Mouse (Mus musculus) forebrain, embryonic 16.5 days (tissue): ENCODE results near the gene Epdr1. TPM values are rescaled to one million over a fixed set of nuclear protein-coding genes. Genes with fewer than 3 reads are reported as not detected.
A peak's percentile ranks its signal among the peaks of the same experiment; 100 is the strongest.

Experiments
- ATAC-seq: fragments of 200-750 bp; cut with Nextera tagmentation; 2 replicates; pipeline ENCODE4 v1.8.0; 2017; ENCODE audit warnings: mild to moderate bottlenecking, moderate library complexity
- H3K27ac ChIP-seq: fragments of 300-500 bp; sonication (generic); 2 replicates; pipeline ENCODE4 v1.5.1; 2014; ENCODE audit warnings: low read length, control low read depth
- H3K27me3 ChIP-seq: fragments of 300-500 bp; sonication (generic); replicated peaks from 2 replicates; pipeline ENCODE4 v1.6.1; 2014; ENCODE audit warnings: low read length; ENCODE audit not compliant: control insufficient read depth, insufficient read depth
- H3K36me3 ChIP-seq: fragments of 300-500 bp; sonication (generic); 2 replicates; pipeline ENCODE4 v1.6.1; 2014; ENCODE audit not compliant: control insufficient read depth, insufficient read depth
- H3K4me1 ChIP-seq: fragments of 300-500 bp; sonication (generic); replicated peaks from 2 replicates; pipeline ENCODE4 v1.6.1; 2014; ENCODE audit warnings: low read length; ENCODE audit not compliant: control insufficient read depth, insufficient read depth
- H3K4me2 ChIP-seq: fragments of 300-500 bp; sonication (generic); 2 replicates; pipeline ENCODE4 v1.6.1; 2014; ENCODE audit warnings: mild to moderate bottlenecking, low read length, control low read depth
- H3K4me3 ChIP-seq: fragments of 300-500 bp; sonication (generic); replicated peaks from 2 replicates; pipeline ENCODE4 v1.5.1; 2014; ENCODE audit warnings: mild to moderate bottlenecking, low read length, control low read depth
- H3K9ac ChIP-seq: fragments of 300-500 bp; sonication (generic); replicated peaks from 2 replicates; pipeline ENCODE4 v1.6.1; 2014; ENCODE audit warnings: low read depth, low read length, control low read depth
- H3K9me3 ChIP-seq: fragments of 300-500 bp; sonication (generic); 2 replicates; pipeline ENCODE4 v1.6.1; 2016; ENCODE audit warnings: low read length; ENCODE audit not compliant: control insufficient read depth
- WGBS: fragments of 180-500 bp; shearing (Covaris S2); extraction: QIAGEN DNeasy Blood & Tissue Kit; methylation state at CpG from one replicate; pipeline ENCODE4 v1.1.7; 2014; 5-methylcytosine and 5-hydroxymethylcytosine counted together
- polyA plus RNA-seq: library from polyadenylated mRNA; unstranded; fragments of >200 nt; fragmentation: Nextera tagmentation; extraction: Ambion mirVana; gene quantifications from 2 replicates; pipeline ENCODE4 v1.2.1, GENCODE M21; 2015

Gene Epdr1
- polyA plus RNA-seq, 1 experiment from 2014 or later: 22.1 TPM

DNA sequence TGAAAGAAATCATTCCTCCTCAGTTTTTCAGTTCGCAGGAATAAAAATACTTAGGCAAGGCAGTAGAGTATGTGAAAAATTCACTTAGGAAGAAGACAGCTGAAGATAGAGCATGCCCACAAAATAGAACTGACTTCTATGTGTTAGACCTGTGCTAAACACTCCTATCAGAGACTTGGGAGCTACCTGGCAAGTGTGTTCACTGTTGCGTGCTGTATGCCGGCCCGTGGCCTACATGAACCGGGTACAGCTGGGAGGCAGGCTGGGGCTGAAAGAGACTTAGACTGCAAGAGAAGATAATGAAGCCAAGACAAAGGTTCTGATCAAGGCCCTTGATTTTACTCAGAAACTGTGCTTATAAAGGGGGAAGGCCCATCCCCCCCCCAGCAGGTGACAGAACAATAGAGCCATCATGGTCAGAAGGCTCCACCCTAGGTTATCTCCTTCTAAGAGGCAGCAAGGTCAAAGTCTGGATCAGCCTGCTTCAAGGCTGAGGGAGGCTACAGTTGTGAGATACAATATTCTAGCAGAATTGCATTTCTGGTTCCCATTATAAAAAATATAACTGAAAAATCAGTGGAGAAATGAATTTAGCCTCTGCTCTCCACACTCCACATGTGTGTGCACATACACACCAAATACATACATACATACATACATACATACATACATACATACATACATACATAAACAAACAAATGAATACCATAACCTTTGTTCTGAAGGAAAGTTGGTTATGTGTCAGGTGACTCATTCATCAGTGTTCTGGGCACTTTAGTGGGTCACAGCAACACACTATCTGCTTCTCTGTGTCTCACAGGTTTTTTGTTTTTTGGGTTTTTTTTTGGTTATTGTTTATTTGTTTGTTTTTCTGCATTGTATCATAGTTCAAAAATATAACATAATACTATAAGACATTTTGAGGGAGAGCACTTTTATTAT lies 11.3 kb upstream of the Epdr1 start:
- WGBS: 88% methylated on average over 5 of the region's 5 CpGs
- H3K27me3 ChIP-seq: no peaks in the 10 kb centered on the region
- no peak overlapping the region for H3K4me3 ChIP-seq
- H3K4me2 ChIP-seq: no peak overlapping the region
- no peak for ATAC-seq
- H3K9me3 ChIP-seq: no peaks in the 10 kb centered on the region
- no peaks in the 10 kb centered on the region for H3K4me1 ChIP-seq
- H3K36me3 ChIP-seq: no peaks in the 10 kb centered on the region
- H3K9ac ChIP-seq: no peak overlapping the region
- no peak overlapping the region for H3K27ac ChIP-seq

DNA sequence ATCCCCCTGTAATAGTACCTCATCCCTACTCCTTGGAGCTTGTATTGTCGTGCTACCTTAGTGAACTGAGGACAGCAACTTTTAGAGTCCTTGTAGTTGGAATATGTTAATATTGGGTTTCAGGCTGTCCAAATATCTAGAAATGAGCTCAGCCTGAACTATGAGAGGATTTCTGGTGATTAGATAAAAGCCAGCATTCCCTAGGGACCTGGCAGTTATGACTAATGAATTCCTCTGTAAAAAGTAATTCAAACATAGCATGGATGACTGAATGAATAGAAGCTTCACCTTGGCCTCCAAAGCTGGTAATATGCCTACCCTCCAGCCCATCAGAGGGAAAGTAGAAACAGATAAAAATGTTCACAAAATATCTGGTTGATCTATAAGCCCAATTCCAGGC lies 6.7 kb upstream of the Epdr1 start:
- no peak for ATAC-seq
- Histone ChIP-seq H3K36me3 (no peaks in the 10 kb centered on the region), H3K9me3 (no peaks in the 10 kb centered on the region), H3K4me3 (no peak overlapping the region), H3K27me3 (no peaks in the 10 kb centered on the region), H3K27ac (no peak overlapping the region), H3K4me2 (no peak overlapping the region), H3K4me1 (peaks cover 11% of the 10 kb centered on the region; the same call in 1 of the 2 replicates), H3K9ac (no peak overlapping the region)
- WGBS: 86% methylated on average over 1 of the region's 1 CpGs

DNA sequence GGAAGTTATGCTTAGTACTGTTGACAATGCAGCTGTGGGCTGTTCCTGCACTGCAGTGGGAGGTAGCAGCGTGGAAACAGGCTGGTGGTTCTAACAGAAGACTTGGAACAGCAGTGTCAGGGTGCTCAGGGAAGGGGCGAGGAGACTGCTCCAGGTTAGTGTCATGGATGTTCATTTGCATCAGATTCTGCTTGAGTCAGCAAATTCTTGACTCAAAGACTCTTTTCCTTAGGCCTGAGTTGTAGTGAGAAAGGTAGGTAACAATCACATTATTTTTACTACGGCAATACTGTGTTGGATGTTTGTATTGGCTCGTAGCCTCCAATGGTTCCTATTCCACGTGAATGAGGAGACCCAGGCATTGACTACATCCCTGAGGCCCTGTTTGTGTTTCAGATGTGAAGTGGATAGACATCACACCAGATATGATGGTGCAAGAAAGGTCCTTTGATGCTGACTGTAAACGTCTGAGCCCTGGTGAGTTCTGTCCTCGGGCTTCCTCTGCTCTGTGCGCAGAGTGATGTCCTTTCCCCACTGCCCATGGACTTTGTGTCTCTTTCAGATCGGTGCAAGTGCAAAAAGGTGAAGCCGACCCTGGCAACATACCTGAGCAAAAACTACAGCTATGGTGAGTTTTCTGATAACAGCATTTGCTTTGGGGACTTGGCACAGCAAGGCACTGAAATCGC lies 5.0 kb upstream of the Epdr1 start:
- H3K4me1 ChIP-seq: peaks cover 11% of the 10 kb centered on the region; the same call in 1 of the 2 replicates
- H3K9ac ChIP-seq: no peak overlapping the region
- no peak overlapping the region for H3K4me2 ChIP-seq
- H3K27ac ChIP-seq: no peak overlapping the region
- H3K27me3 ChIP-seq: no peaks in the 10 kb centered on the region
- 88% methylated on average over 11 of the region's 11 CpGs for WGBS
- H3K36me3 ChIP-seq: no peaks in the 10 kb centered on the region
- no peak overlapping the region for H3K4me3 ChIP-seq
- no peak for ATAC-seq
- no peaks in the 10 kb centered on the region for H3K9me3 ChIP-seq

DNA sequence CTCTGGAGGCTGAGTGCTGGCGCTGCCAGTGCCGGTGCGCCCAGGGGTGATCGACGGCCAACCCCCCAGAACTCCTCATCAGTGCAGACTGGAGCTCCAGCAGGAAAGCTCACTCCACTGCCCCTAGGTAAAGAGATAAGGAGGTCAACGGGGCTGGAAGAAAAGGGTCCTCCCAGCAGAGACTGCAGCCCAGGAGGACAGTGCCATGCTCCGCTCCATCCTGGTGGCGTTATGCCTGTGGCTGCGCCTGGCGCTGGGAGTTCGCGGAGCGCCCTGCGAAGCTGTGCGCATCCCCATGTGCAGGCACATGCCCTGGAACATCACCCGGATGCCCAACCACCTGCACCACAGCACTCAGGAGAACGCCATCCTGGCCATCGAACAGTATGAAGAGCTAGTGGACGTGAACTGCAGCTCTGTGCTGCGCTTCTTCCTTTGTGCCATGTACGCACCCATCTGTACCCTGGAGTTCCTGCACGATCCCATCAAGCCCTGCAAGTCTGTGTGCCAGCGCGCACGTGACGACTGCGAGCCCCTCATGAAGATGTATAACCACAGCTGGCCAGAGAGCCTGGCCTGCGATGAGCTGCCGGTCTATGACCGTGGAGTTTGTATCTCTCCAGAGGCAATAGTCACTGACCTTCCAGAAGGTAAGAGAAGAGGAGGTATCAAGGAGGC lies 3.6 kb upstream of the Epdr1 start:
- Histone ChIP-seq H3K4me2 (peak overlapping the region; percentile 76), H3K4me3 (peak overlapping the region; percentile 52), H3K27me3 (no peaks in the 10 kb centered on the region), H3K4me1 (peaks cover 14% of the 10 kb centered on the region), H3K9me3 (no peaks in the 10 kb centered on the region), H3K36me3 (no peaks in the 10 kb centered on the region), H3K9ac (peak overlapping the region; percentile 61), H3K27ac (no peak overlapping the region)
- ATAC-seq: peak; percentile 20
- 15% methylated on average over 30 of the region's 30 CpGs for WGBS

DNA sequence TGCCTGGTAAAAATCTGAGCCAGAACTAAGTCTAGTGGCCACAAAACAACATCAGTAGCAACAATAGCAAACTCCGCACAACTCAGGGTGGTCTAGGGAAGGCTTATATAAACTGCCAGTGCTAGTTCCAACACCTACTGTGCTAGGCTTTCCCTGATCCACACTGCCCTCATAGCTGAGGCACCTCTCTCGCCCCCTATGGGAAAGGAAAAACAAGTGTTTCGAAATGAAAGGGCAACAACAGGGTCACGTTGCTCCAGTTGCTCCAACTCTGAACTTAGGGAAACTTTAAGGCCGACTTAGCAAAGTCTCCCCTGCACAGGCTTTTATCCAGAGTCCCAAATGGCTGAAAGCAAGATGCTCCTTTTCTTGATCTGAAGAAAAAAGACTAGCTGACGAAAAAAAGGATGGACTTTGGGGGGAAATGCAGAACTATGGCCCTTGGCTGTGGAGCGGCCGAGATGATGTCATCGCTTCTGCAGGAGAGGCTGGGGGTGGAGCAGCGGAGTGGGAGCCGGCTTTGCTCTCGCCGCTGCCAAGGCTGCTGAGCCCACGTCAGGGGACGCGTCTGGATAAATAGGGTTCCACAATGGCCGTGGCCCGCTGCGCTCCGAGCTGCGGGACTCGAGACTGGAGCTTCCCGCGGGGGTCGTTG lies 3.0 kb upstream of the Epdr1 start, which contains the start of gene Sfrp4:
Gene Sfrp4 (plus strand): TSS at position 532 of the 655 bp plus-strand sequence.
- Histone ChIP-seq H3K27ac (no peak within 1 kb of the TSS), H3K4me2 (peak within 1 kb of the TSS; percentile 76), H3K27me3 (no peaks in the 10 kb centered on the region), H3K4me1 (peaks cover 19% of the 10 kb centered on the region), H3K9ac (peak within 1 kb of the TSS; percentile 61), H3K9me3 (no peaks in the 10 kb centered on the region), H3K4me3 (peak within 1 kb of the TSS; percentile 52), H3K36me3 (no peaks in the 10 kb centered on the region)
- 2% methylated on average over 25 of the region's 25 CpGs for WGBS
- ATAC-seq: peak; percentile 57

DNA sequence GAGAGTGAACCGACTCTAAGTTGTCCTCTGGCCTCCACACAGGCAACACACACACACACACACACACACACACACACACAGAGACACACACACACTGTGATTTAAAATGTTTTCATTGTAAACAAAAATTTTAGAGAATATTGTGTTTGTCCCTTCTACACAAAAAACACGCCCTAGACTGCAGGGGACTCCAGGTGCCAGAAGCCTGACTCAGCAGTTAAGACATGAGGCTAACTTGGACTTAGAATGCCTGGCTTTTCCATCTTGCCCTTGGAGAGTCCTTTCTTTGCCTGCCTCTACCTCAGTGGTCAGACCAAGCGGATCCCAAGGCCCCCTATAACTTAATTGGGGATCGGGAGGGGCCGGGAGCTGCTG lies 899 bp downstream of the Epdr1 start:
- Histone ChIP-seq H3K36me3 (no peaks in the 10 kb centered on the region), H3K9ac (peak overlapping the region; percentile 99), H3K27me3 (no peaks in the 10 kb centered on the region), H3K4me2 (peak overlapping the region; percentile 89), H3K4me1 (peaks cover 17% of the 10 kb centered on the region), H3K9me3 (no peaks in the 10 kb centered on the region), H3K27ac (peak overlapping the region; percentile 82), H3K4me3 (peak overlapping the region; percentile 94)
- WGBS: 0% methylated on average over 5 of the region's 5 CpGs
- peak; percentile 32 for ATAC-seq

DNA sequence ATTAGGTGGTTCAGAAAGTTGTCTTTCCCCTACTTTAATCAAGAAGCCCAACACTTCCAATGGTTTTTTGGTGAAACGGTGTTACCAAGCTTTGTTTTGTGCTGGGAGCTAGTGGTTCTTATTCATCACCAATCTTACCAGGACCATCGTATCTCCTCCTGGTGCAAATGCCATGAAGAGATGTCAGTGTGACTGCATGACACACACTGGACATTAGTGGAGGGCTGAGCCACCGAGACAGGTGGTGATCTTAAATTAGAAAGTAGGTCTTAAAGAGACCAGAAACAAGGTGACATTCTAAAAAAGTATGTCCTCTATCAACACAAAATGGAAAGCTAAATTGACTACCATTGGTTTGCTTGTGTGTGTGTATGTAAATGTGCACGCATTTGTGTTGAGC lies 1.6 kb downstream of the Epdr1 start:
- H3K36me3 ChIP-seq: no peaks in the 10 kb centered on the region
- no peak overlapping the region for H3K27ac ChIP-seq
- peaks cover 12% of the 10 kb centered on the region for H3K4me1 ChIP-seq
- H3K27me3 ChIP-seq: no peaks in the 10 kb centered on the region
- H3K4me3 ChIP-seq: no peak overlapping the region
- H3K9me3 ChIP-seq: no peaks in the 10 kb centered on the region
- ATAC-seq: no peak
- H3K4me2 ChIP-seq: peak overlapping the region; percentile 4; the same call in 1 of the 2 replicates
- H3K9ac ChIP-seq: no peak overlapping the region
- 92% methylated on average over 4 of the region's 4 CpGs for WGBS

DNA sequence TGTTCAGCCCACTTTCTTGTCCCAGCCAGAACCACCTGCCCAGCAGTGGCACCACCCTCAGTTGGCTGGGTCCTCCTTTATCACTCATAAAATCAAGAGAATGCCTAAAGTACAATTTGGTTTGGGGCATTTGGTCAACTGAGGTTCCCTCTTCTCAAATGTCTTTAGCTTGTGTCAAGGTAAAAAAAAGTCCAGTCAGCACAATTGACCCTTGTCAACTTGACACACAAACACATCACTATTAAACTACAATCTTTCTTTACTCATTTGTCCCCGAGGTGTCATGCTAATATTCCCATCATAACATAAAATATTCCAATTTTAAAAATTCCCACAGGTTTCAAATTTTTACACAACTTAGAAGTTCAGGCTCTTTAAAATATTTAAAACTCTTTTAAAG lies 5.4 kb downstream of the Epdr1 start:
- Histone ChIP-seq H3K36me3 (no peaks in the 10 kb centered on the region), H3K4me3 (no peak overlapping the region), H3K27ac (no peak overlapping the region), H3K27me3 (no peaks in the 10 kb centered on the region), H3K9ac (no peak overlapping the region), H3K4me1 (peaks cover 11% of the 10 kb centered on the region), H3K9me3 (no peaks in the 10 kb centered on the region), H3K4me2 (no peak overlapping the region)
- no peak for ATAC-seq
- WGBS: 90% methylated on average over 1 of the region's 1 CpGs
